Mouse (Mus musculus) fat pad, adult 2 months (tissue): ENCODE data around the gene Dmrtc1c2.
"Not testable (repeated sequence)": the region's sequence is repeated elsewhere in the genome, so short reads cannot be mapped to it uniquely, and the experiment has no call there.

ENCODE experiments used
- DNase-seq: peaks from one replicate; pipeline ENCODE4 v3.0.0-alpha.2; 2011; ENCODE audit warnings: low read depth, low spot score; ENCODE audit errors: extremely low read depth

Gene Dmrtc1c2

GRCm38 (mm10) chrX:102854516-102854915, at the start of gene Dmrtc1c2:
Dmrtc1c2 (minus strand) TSS chrX:102854616.
- not testable (repeated sequence) for DNase-seq

GRCm38 (mm10) chrX:102867871-102868270, 13.5 kb upstream of the Dmrtc1c2 start, which contains the start of gene 1700031F05Rik:
1700031F05Rik (minus strand) TSS chrX:102867971.
- DNase-seq = no peak

GRCm38 (mm10) chrX:102812311-102812710, 42.1 kb downstream of the Dmrtc1c2 start:
- DNase-seq = no peak

- not testable (repeated sequence) for DNase-seq
These were observed 51.8 kb downstream of the Dmrtc1c2 start, which contains the start of gene Dmrtc1c1 for GRCm38 (mm10) chrX:102802663-102803062. Dmrtc1c1 (plus strand) TSS chrX:102802963.
